Comparison of ENCODE assay signal across 16 mouse cellular contexts in the genomic region with DNA sequence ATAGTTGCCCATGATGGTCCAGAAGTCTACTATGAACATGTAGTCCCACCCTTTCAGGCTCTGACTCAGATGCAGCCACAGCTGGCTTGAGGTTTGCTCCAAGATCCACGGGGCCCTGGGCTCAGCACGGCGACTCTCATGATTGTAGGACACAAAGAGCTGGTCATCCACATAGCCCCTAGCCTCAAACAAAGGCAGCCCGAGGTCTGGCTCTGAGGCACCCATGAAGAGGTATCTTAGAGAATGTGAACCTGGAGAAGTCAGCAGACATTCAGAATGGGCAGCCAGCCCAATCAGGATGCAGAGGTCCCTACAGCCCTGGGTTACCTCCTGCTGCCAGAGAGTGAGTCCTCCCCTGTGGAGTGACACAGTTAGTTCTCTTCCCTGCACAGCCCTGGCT. TPM values are rescaled to one million over a fixed set of nuclear protein-coding genes. Genes with fewer than 3 reads are reported as not detected.
"Had no signal": no experiment of that assay in that cellular context is flagged by ENCODE, and none has a peak within 500 bp of the region (broad histone marks: within the 10 kb centered on the region; RNA-seq: fewer than 3 reads in every experiment).

No protein-coding gene starts in this region.

- H3K9me3 ChIP-seq: liver, embryonic 13.5 days; midbrain, embryonic 13.5 days; neural tube, embryonic 15.5 days had no signal

- ATAC-seq: midbrain, embryonic 13.5 days had no signal

- H3K36me3 ChIP-seq: liver, embryonic 13.5 days; midbrain, embryonic 13.5 days; neural tube, embryonic 15.5 days had no signal

- H3K27me3 ChIP-seq: neural tube, embryonic 15.5 days had no signal

- H3K9ac ChIP-seq: liver, embryonic 13.5 days; midbrain, embryonic 13.5 days; neural tube, embryonic 15.5 days had no signal

- DNase-seq: kidney, postnatal 4 days; liver, embryonic 13.5 days; lung, adult 18-20 months; right cerebral cortex, adult 18-20 months; right cerebral cortex, postnatal 25 days; thymus, postnatal 36 days had no signal

- H3K4me3 ChIP-seq: layer of hippocampus, adult 2 months; liver, embryonic 13.5 days; midbrain, embryonic 13.5 days; myocyte; neural tube, embryonic 15.5 days had no signal

- H3K4me2 ChIP-seq: liver, embryonic 13.5 days; midbrain, embryonic 13.5 days; neural tube, embryonic 15.5 days had no signal

- H3K27ac ChIP-seq: layer of hippocampus, adult 2 months; liver, embryonic 13.5 days; midbrain, embryonic 13.5 days; neural tube, embryonic 15.5 days had no signal

RNA-seq across cellular contexts. Expression of gene Hist1h1t, which starts 12.4 kb away (rescaled TPM):
- total RNA-seq: layer of hippocampus, adult 2 months; layer of hippocampus, postnatal 10 days; left cerebral cortex, postnatal 36 days had no signal
- polyA plus RNA-seq: kidney, embryonic 14.5 days; liver, embryonic 13.5 days; midbrain, embryonic 13.5 days; neural tube, embryonic 11.5 days; neural tube, embryonic 15.5 days; small intestine, adult 2 months; thymus, postnatal 0 days had no signal
